Mouse (Mus musculus) 3T3-L1 (cell line): ENCODE results near the gene Fam69a.
A peak's percentile ranks its signal among the peaks of the same experiment; 100 is the strongest.

Experiments used
- DNase-seq: peaks from one replicate; pipeline ENCODE4 v3.0.0-alpha.2; 2015; ENCODE audit warnings: low read depth, low spot score

Fam69a gene

DNA sequence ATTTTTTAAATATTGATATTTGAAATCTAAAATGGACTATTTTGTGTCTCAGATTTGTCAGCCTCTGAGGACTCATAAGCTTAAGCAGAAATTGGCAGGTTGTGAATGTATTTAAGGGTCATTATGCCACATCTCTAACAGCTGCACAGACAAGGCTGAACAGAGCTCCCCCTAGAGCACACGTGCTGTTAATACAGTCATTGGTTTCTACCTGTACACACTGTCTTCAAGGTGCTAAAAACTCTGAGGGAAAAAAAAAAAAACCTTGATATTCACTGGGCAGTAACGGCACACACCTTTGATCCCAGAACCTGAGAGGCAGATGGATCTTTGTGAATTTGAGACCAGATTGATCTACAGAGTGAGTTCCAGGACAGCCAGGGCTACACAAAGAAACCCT, 127.9 kb downstream of the Fam69a start:
- DNase-seq = peak; percentile 15
